Mouse (Mus musculus) intestine, embryonic 15.5 days (tissue): ENCODE results near the gene Hamp. TPM values are rescaled to one million over a fixed set of nuclear protein-coding genes. Genes with fewer than 3 reads are reported as not detected.

Source experiments
- ATAC-seq: fragments of 200-750 bp; cut with Nextera tagmentation; 2 replicates; pipeline ENCODE4 v1.8.0; 2017; ENCODE audit warnings: moderate TSS enrichment, moderate library complexity
- H3K27ac ChIP-seq: fragments of 300-500 bp; sonication (generic); 2 replicates; pipeline ENCODE4 v1.5.1; 2015; ENCODE audit warnings: mild to moderate bottlenecking, inconsistent platforms
- H3K27me3 ChIP-seq: fragments of 300-500 bp; sonication (generic); replicated peaks from 2 replicates; pipeline ENCODE4 v1.6.1; 2015; ENCODE audit warnings: inconsistent platforms
- H3K36me3 ChIP-seq: fragments of 300-500 bp; sonication (generic); 2 replicates; pipeline ENCODE4 v1.6.1; 2015; ENCODE audit warnings: inconsistent platforms
- H3K4me1 ChIP-seq: fragments of 300-500 bp; sonication (generic); replicated peaks from 2 replicates; pipeline ENCODE4 v1.6.1; 2015; ENCODE audit warnings: inconsistent platforms
- H3K4me2 ChIP-seq: fragments of 300-500 bp; sonication (generic); replicated peaks from 2 replicates; pipeline ENCODE4 v1.6.1; 2015; ENCODE audit warnings: mild to moderate bottlenecking, inconsistent platforms
- H3K4me3 ChIP-seq: fragments of 300-500 bp; sonication (generic); replicated peaks from 2 replicates; pipeline ENCODE4 v1.5.1; 2015; ENCODE audit warnings: inconsistent platforms
- H3K9ac ChIP-seq: fragments of 300-500 bp; sonication (generic); 2 replicates; pipeline ENCODE4 v1.6.1; 2015; ENCODE audit warnings: inconsistent platforms
- H3K9me3 ChIP-seq: fragments of 300-500 bp; sonication (generic); 2 replicates; pipeline ENCODE4 v1.6.1; 2016; ENCODE audit warnings: inconsistent platforms
- WGBS: fragments of 180-500 bp; shearing (Covaris S2); methylation state at CpG from one replicate; pipeline ENCODE4 v1.1.7; 2015; 5-methylcytosine and 5-hydroxymethylcytosine counted together
- polyA plus RNA-seq: library from polyadenylated mRNA; unstranded; fragments of >200 nt; fragmentation: Nextera tagmentation; extraction: Ambion mirVana; gene quantifications from 2 replicates; pipeline ENCODE4 v1.2.1, GENCODE M21; 2015

Gene Hamp
- polyA plus RNA-seq: 0.41 TPM in 1 of 2 replicates, not detected in the other

DNA sequence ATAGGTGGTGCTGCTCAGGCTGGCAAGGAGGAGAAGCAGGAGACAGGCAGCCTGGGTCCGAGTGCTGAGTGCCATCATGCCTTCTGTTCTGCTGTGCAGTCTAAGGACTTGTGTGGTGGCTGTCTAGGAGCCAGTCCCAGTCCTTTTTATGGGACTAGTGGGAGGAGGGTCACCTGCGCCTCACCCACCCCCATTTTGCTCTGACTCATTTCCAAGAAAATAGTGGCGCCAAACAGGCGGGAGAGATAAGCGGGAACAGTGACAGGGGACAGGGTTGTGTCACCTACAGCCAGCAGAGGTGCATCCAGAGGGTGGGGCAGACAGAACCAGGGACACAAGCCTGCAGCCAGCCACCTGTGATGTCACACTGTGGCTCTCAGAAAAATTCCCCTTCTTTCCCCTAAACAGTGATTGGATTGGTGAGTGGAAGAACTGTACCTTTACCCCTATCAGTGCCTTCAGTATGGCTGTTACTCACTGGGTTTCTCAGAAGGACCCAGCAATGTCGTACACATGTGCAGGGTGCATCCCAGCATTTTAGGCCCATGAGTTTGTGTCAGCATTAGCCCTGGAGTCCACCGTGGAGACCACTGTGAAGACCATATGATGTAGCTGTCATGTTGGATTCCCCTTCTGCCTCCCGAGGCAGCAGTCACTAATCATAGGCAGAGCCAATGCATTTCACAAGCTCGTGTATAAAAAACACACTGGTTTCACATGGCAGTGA, at the start of gene Hamp:
Gene Hamp (minus strand): TSS at position 124 of the 727 bp plus-strand sequence.
- H3K4me1 ChIP-seq: no peaks in the 10 kb centered on the region
- no peak within 1 kb of the TSS for H3K4me2 ChIP-seq
- ATAC-seq: peak; percentile 38
- H3K27ac ChIP-seq: no peak within 1 kb of the TSS
- H3K36me3 ChIP-seq: peaks cover 3% of the 10 kb centered on the region; the same call in 1 of the 2 replicates
- no peaks in the 10 kb centered on the region for H3K27me3 ChIP-seq
- H3K4me3 ChIP-seq: no peak within 1 kb of the TSS
- 63% methylated on average over 9 of the region's 9 CpGs for WGBS
- no peak within 1 kb of the TSS for H3K9ac ChIP-seq
- H3K9me3 ChIP-seq: no peaks in the 10 kb centered on the region

- no peak overlapping the region for H3K4me3 ChIP-seq
- 79% methylated on average over 5 of the region's 5 CpGs for WGBS
- H3K9ac ChIP-seq: no peak overlapping the region
- H3K36me3 ChIP-seq: no peaks in the 10 kb centered on the region
- no peak overlapping the region for H3K4me2 ChIP-seq
- no peaks in the 10 kb centered on the region for H3K27me3 ChIP-seq
- no peak overlapping the region for H3K27ac ChIP-seq
- no peaks in the 10 kb centered on the region for H3K4me1 ChIP-seq
- ATAC-seq: 0 out of 2 replicates have a peak, but pooled peaks have one; percentile 25
- H3K9me3 ChIP-seq: no peaks in the 10 kb centered on the region
Observed at GRCm38 (mm10) chr7:30992148-30992547, 48.3 kb upstream of the Hamp start.

- Histone ChIP-seq H3K4me2 (no peak overlapping the region), H3K9me3 (no peaks in the 10 kb centered on the region), H3K27ac (no peak overlapping the region), H3K4me1 (no peaks in the 10 kb centered on the region), H3K27me3 (no peaks in the 10 kb centered on the region), H3K4me3 (no peak overlapping the region), H3K9ac (no peak overlapping the region), H3K36me3 (no peaks in the 10 kb centered on the region)
- WGBS: 86% methylated on average over 4 of the region's 4 CpGs
- no peak for ATAC-seq
Observed at GRCm38 (mm10) chr7:30988519-30989162, 44.8 kb upstream of the Hamp start.

GRCm38 (mm10) chr7:30985357-30985756, 41.5 kb upstream of the Hamp start:
- no peak overlapping the region for H3K27ac ChIP-seq
- WGBS: 78% methylated on average over 9 of the region's 9 CpGs
- H3K4me3 ChIP-seq: no peak overlapping the region
- no peaks in the 10 kb centered on the region for H3K4me1 ChIP-seq
- H3K9me3 ChIP-seq: no peaks in the 10 kb centered on the region
- H3K27me3 ChIP-seq: no peaks in the 10 kb centered on the region
- no peak overlapping the region for H3K9ac ChIP-seq
- no peak overlapping the region for H3K4me2 ChIP-seq
- no peaks in the 10 kb centered on the region for H3K36me3 ChIP-seq
- ATAC-seq: 0 out of 2 replicates have a peak, but pooled peaks have one; percentile 17

DNA sequence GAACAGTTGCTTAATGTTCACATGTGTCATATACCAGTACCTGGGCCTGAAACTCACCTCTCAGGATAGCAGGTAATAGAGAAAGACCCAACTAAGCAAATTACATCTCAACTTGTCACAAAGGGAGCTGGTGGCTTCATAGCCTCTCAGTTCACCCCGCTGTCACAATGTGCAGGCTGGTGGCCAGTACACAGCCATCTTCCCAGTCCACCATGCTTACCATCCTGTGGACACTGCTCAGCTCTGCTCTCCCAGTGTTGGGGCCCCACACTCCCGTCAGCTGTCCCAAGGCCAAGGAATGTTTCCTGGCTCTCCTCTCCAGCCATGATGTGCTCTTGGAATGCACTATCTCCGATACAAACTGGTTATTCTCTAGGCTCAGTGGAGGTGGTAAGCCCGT, 37.9 kb upstream of the Hamp start:
- H3K4me1 ChIP-seq: no peaks in the 10 kb centered on the region
- H3K4me2 ChIP-seq: no peak overlapping the region
- no peaks in the 10 kb centered on the region for H3K9me3 ChIP-seq
- no peaks in the 10 kb centered on the region for H3K27me3 ChIP-seq
- no peak overlapping the region for H3K4me3 ChIP-seq
- 87% methylated on average over 4 of the region's 4 CpGs for WGBS
- no peak overlapping the region for H3K27ac ChIP-seq
- ATAC-seq: no peak
- no peak overlapping the region for H3K9ac ChIP-seq
- no peaks in the 10 kb centered on the region for H3K36me3 ChIP-seq

GRCm38 (mm10) chr7:30973501-30974289, 29.9 kb upstream of the Hamp start, which contains the start of gene Fam187b:
Gene Fam187b, plus strand, starts transcription at chr7:30973790.
- H3K9me3 ChIP-seq: no peaks in the 10 kb centered on the region
- peaks cover 8% of the 10 kb centered on the region for H3K27me3 ChIP-seq
- H3K27ac ChIP-seq: peak within 1 kb of the TSS; percentile 87
- under 1% methylated on average over 37 of the region's 37 CpGs for WGBS
- no peaks in the 10 kb centered on the region for H3K36me3 ChIP-seq
- peak within 1 kb of the TSS; percentile 56 for H3K4me3 ChIP-seq
- ATAC-seq: peak; percentile 96
- peak within 1 kb of the TSS; percentile 59 for H3K4me2 ChIP-seq
- H3K9ac ChIP-seq: peak within 1 kb of the TSS; percentile 60
- peaks cover 10% of the 10 kb centered on the region; the same call in 1 of the 2 replicates for H3K4me1 ChIP-seq

DNA sequence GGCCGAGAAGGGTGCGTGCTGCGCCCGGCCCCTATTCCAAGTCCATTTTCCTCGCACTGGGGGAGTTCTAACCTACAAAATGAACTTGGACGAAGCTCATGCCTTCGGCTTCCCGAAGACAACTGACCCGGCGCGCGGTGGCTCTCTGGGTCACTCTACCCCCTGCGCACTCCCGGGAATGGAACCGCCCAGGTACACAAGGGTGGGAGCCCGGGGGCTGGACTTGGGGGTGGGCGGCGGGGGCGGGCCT, 29.3 kb upstream of the Hamp start, which contains the start of gene Lsr:
Gene Lsr (minus strand): TSS at position 214 of the 250 bp plus-strand sequence.
- ATAC-seq: peak; percentile 92
- peak within 1 kb of the TSS; percentile 60 for H3K9ac ChIP-seq
- under 1% methylated on average over 19 of the region's 19 CpGs for WGBS

GRCm38 (mm10) chr7:30972426-30973250, 28.8 kb upstream of the Hamp start:
- Histone ChIP-seq H3K9me3 (no peaks in the 10 kb centered on the region), H3K27ac (peak overlapping the region; percentile 87), H3K4me3 (peak overlapping the region; percentile 56), H3K4me2 (peak overlapping the region; percentile 59), H3K36me3 (no peaks in the 10 kb centered on the region), H3K27me3 (peaks cover 8% of the 10 kb centered on the region), H3K9ac (peak overlapping the region; percentile 60), H3K4me1 (peaks cover 10% of the 10 kb centered on the region; the same call in 1 of the 2 replicates)
- 3% methylated on average over 41 of the region's 41 CpGs for WGBS
- peak; percentile 56 for ATAC-seq

More for the DNA sequence above, 29.3 kb upstream of the Hamp start, which contains the start of gene Lsr:
- Histone ChIP-seq H3K4me3 (peak within 1 kb of the TSS; percentile 56), H3K4me1 (peaks cover 10% of the 10 kb centered on the region; the same call in 1 of the 2 replicates), H3K9me3 (no peaks in the 10 kb centered on the region), H3K4me2 (peak within 1 kb of the TSS; percentile 59), H3K36me3 (no peaks in the 10 kb centered on the region), H3K27ac (peak within 1 kb of the TSS; percentile 87), H3K27me3 (peaks cover 8% of the 10 kb centered on the region)

- 72% methylated on average over 15 of the region's 15 CpGs for WGBS
- H3K9me3 ChIP-seq: no peaks in the 10 kb centered on the region
- H3K4me3 ChIP-seq: peak overlapping the region; percentile 56
Observed at GRCm38 (mm10) chr7:30971901-30972300, 28.1 kb upstream of the Hamp start.

GRCm38 (mm10) chr7:30969174-30969573, 25.3 kb upstream of the Hamp start:
- no peaks in the 10 kb centered on the region for H3K36me3 ChIP-seq
- peaks cover 6% of the 10 kb centered on the region; the same call in 1 of the 2 replicates for H3K4me1 ChIP-seq
- peaks cover 8% of the 10 kb centered on the region for H3K27me3 ChIP-seq
- no peaks in the 10 kb centered on the region for H3K9me3 ChIP-seq
- no peak overlapping the region for H3K4me3 ChIP-seq
- H3K4me2 ChIP-seq: no peak overlapping the region
- H3K27ac ChIP-seq: no peak overlapping the region
- ATAC-seq: no peak
- no peak overlapping the region for H3K9ac ChIP-seq
- 81% methylated on average over 4 of the region's 4 CpGs for WGBS

More at GRCm38 (mm10) chr7:30971901-30972300, 28.1 kb upstream of the Hamp start:
- peak overlapping the region; percentile 13; the same call in 1 of the 2 replicates for H3K27ac ChIP-seq
- no peaks in the 10 kb centered on the region for H3K36me3 ChIP-seq
- H3K4me1 ChIP-seq: peaks cover 10% of the 10 kb centered on the region; the same call in 1 of the 2 replicates
- H3K4me2 ChIP-seq: peak overlapping the region; percentile 59
- peak overlapping the region; percentile 60; the same call in 1 of the 2 replicates for H3K9ac ChIP-seq
- no peak for ATAC-seq
- H3K27me3 ChIP-seq: peaks cover 8% of the 10 kb centered on the region

DNA sequence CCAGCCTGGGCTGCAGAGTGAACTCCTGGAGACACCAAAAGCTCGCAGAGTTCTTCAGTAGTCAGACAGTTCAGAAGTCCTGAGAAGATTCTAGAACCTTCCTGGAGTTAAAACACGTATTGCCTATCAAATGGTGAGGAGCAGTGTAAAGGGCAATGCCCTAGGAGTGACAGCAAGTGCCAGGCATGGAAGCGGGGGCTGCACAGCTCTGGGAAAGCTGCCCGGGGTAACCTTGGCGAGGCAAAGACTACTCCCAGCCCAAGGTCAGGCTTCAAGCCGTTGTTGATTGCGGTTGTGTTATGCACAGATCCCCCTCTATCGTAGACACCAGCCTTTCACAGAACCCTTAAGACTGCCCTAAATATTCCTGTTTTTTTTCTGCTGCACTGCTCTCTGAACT, 24.8 kb upstream of the Hamp start:
- H3K4me2 ChIP-seq: no peak overlapping the region
- H3K4me3 ChIP-seq: no peak overlapping the region
- H3K4me1 ChIP-seq: peaks cover 5% of the 10 kb centered on the region; the same call in 1 of the 2 replicates
- no peaks in the 10 kb centered on the region for H3K36me3 ChIP-seq
- no peak overlapping the region for H3K9ac ChIP-seq
- 88% methylated on average over 8 of the region's 8 CpGs for WGBS
- no peak for ATAC-seq
- H3K27ac ChIP-seq: no peak overlapping the region
- no peaks in the 10 kb centered on the region for H3K9me3 ChIP-seq
- peaks cover 8% of the 10 kb centered on the region for H3K27me3 ChIP-seq
